Mouse (Mus musculus) midbrain, embryonic 14.5 days (tissue): ENCODE results near the gene Acox3. TPM values are rescaled to one million over a fixed set of nuclear protein-coding genes. Genes with fewer than 3 reads are reported as not detected.
A peak's percentile ranks its signal among the peaks of the same experiment; 100 is the strongest.

Experiments
- ATAC-seq: fragments of 200-750 bp; cut with Nextera tagmentation; 2 replicates; pipeline ENCODE4 v1.8.0; 2017; ENCODE audit warnings: moderate number of reproducible peaks, moderate library complexity; ENCODE audit not compliant: low FRiP score, low TSS enrichment
- DNase-seq: peaks from one replicate; pipeline ENCODE4 v3.0.0-alpha.2; 2015
- H3K27ac ChIP-seq: fragments of 300-500 bp; sonication (generic); replicated peaks from 2 replicates; pipeline ENCODE4 v1.5.1; 2014; ENCODE audit warnings: mild to moderate bottlenecking, low read depth, low read length, moderate library complexity
- H3K27me3 ChIP-seq: fragments of 300-500 bp; sonication (generic); 2 replicates; pipeline ENCODE4 v1.6.1; 2014; ENCODE audit warnings: low read length, control low read depth, mixed read lengths; ENCODE audit not compliant: control insufficient read depth, insufficient read depth
- H3K36me3 ChIP-seq: fragments of 300-500 bp; sonication (generic); 2 replicates; pipeline ENCODE4 v1.6.1; 2014; ENCODE audit warnings: low read length, control low read depth; ENCODE audit not compliant: control insufficient read depth, insufficient read depth
- H3K4me1 ChIP-seq: fragments of 300-500 bp; sonication (generic); 2 replicates; pipeline ENCODE4 v1.6.1; 2014; ENCODE audit warnings: mild to moderate bottlenecking, antibody characterized with exemption, low read length, control low read depth; ENCODE audit not compliant: control insufficient read depth, insufficient read depth
- H3K4me2 ChIP-seq: fragments of 300-500 bp; sonication (generic); 2 replicates; pipeline ENCODE4 v1.6.1; 2014; ENCODE audit warnings: mild to moderate bottlenecking, low read length, moderate library complexity
- H3K4me3 ChIP-seq: fragments of 300-500 bp; sonication (generic); replicated peaks from 2 replicates; pipeline ENCODE4 v1.5.1; 2014; ENCODE audit warnings: low read depth, low read length
- H3K9ac ChIP-seq: fragments of 300-500 bp; sonication (generic); replicated peaks from 2 replicates; pipeline ENCODE4 v1.6.1; 2014; ENCODE audit warnings: mild to moderate bottlenecking, low read length, moderate library complexity
- H3K9me3 ChIP-seq: fragments of 300-500 bp; sonication (generic); 2 replicates; pipeline ENCODE4 v1.6.1; 2016; ENCODE audit warnings: low read length, control low read depth, mixed read lengths; ENCODE audit not compliant: control insufficient read depth
- WGBS: fragments of 180-500 bp; shearing (Covaris S2); extraction: QIAGEN DNeasy Blood & Tissue Kit; methylation state at CpG from one replicate; pipeline ENCODE4 v1.1.7; 2014; 5-methylcytosine and 5-hydroxymethylcytosine counted together
- polyA plus RNA-seq: library from polyadenylated mRNA; unstranded; fragments of >200 nt; fragmentation: Nextera tagmentation; extraction: Ambion mirVana; gene quantifications from 2 replicates; pipeline ENCODE4 v1.2.1, GENCODE M21; 2014

The Acox3 gene
- polyA plus RNA-seq, 1 experiment from 2014 or later, result 19.0 TPM

GRCm38 (mm10) chr5:35566632-35567031, 16.2 kb upstream of the Acox3 start:
- 88% methylated on average over 4 of the region's 4 CpGs for WGBS
- Histone ChIP-seq H3K27ac (no peak overlapping the region), H3K36me3 (peaks cover 93% of the 10 kb centered on the region), H3K4me1 (no peaks in the 10 kb centered on the region), H3K4me2 (no peak overlapping the region), H3K27me3 (no peaks in the 10 kb centered on the region), H3K4me3 (no peak overlapping the region), H3K9me3 (no peaks in the 10 kb centered on the region), H3K9ac (no peak overlapping the region)
- no peak for DNase-seq
- ATAC-seq, result no peak

- ATAC-seq (no peak), DNase-seq (no peak)
- no peak overlapping the region for H3K9ac ChIP-seq
- H3K4me3 ChIP-seq, result no peak overlapping the region
- peaks cover 60% of the 10 kb centered on the region for H3K36me3 ChIP-seq
- H3K27me3 ChIP-seq, result no peaks in the 10 kb centered on the region
- H3K27ac ChIP-seq, result no peak overlapping the region
- H3K4me2 ChIP-seq, result no peak overlapping the region
- no peaks in the 10 kb centered on the region for H3K9me3 ChIP-seq
- H3K4me1 ChIP-seq, result peaks cover 10% of the 10 kb centered on the region
- WGBS, result 94% methylated on average over 6 of the region's 6 CpGs
These were observed 11.3 kb upstream of the Acox3 start for GRCm38 (mm10) chr5:35571546-35571945.

DNA sequence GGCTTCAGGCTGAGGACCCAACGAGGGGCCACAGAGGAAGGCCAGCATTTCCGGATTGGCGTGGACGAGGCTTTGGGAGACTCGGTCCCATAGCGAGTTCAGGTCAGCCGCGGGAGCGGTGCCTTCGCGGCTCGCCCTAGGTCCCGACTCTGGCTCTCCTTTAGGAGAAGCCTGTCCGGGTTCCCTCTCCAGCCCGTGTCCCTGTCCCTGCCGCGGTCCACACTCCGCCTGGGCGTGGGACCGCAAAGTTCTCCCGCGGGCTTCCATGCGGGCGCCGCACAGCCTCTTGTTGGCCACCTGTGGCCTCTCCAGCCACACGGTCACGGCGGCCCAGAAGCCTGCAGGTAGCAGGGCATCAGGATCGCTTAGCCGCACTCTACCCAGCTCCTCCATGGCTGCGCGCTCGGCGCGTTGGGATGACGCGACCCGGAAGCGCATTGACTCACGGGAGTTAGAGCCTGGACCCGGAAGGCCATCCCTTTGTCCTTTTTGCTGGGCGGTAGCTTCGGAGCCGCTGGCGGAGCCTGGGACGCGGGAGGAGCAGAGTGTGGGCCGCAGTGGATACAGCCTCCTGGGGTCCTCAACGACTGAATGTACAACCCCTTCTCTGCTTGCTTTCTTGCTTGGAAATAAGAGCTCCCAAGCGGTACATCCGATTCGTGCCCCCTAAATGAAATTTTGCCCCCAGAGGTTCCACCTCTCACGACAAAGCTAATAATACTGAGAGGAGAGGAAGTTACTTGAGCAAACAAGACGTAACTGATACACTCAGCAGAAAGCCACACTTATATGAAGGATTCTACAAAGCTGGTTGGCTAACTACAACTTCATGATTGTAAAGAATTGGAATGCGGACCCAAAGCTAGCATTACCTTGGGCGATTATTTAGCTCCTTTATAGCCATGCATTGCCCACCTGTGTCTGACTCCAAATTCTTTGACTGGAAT, 7.9 kb upstream of the Acox3 start, which contains the start of gene Trmt44:
TSS of gene Trmt44 (minus strand) at position 418 of the 947 bp plus-strand sequence.
- Histone ChIP-seq H3K27ac (peak within 1 kb of the TSS; percentile 89), H3K27me3 (no peaks in the 10 kb centered on the region), H3K4me1 (peaks cover 10% of the 10 kb centered on the region), H3K9me3 (no peaks in the 10 kb centered on the region), H3K36me3 (peaks cover 31% of the 10 kb centered on the region), H3K4me2 (peak within 1 kb of the TSS; percentile 95), H3K4me3 (peak within 1 kb of the TSS; percentile 95), H3K9ac (peak within 1 kb of the TSS; percentile 82)
- peak; percentile 93 for ATAC-seq
- peak; percentile 97 for DNase-seq
- whole genome bisulfite sequencing, result 3% methylated on average over 56 of the region's 56 CpGs

GRCm38 (mm10) chr5:35576409-35577020, 6.3 kb upstream of the Acox3 start:
- Histone ChIP-seq H3K4me3 (no peak overlapping the region), H3K27ac (no peak overlapping the region), H3K36me3 (peaks cover 17% of the 10 kb centered on the region), H3K9ac (no peak overlapping the region), H3K4me2 (no peak overlapping the region), H3K4me1 (peaks cover 10% of the 10 kb centered on the region), H3K9me3 (no peaks in the 10 kb centered on the region), H3K27me3 (no peaks in the 10 kb centered on the region)
- no peak for ATAC-seq
- WGBS, result 89% methylated on average over 10 of the region's 10 CpGs
- no peak for DNase-seq

GRCm38 (mm10) chr5:35578411-35578810, 4.4 kb upstream of the Acox3 start:
- ATAC-seq (no peak), DNase-seq (no peak)
- Histone ChIP-seq H3K9ac (no peak overlapping the region), H3K4me2 (no peak overlapping the region), H3K27me3 (no peaks in the 10 kb centered on the region), H3K9me3 (no peaks in the 10 kb centered on the region), H3K4me3 (no peak overlapping the region), H3K27ac (no peak overlapping the region), H3K4me1 (peaks cover 18% of the 10 kb centered on the region), H3K36me3 (no peaks in the 10 kb centered on the region)
- WGBS, result 78% methylated on average over 2 of the region's 2 CpGs

- Histone ChIP-seq H3K4me2 (no peak overlapping the region), H3K36me3 (no peaks in the 10 kb centered on the region)
- ATAC-seq, result no peak
These were observed 3.5 kb upstream of the Acox3 start for GRCm38 (mm10) chr5:35579247-35579893.

DNA sequence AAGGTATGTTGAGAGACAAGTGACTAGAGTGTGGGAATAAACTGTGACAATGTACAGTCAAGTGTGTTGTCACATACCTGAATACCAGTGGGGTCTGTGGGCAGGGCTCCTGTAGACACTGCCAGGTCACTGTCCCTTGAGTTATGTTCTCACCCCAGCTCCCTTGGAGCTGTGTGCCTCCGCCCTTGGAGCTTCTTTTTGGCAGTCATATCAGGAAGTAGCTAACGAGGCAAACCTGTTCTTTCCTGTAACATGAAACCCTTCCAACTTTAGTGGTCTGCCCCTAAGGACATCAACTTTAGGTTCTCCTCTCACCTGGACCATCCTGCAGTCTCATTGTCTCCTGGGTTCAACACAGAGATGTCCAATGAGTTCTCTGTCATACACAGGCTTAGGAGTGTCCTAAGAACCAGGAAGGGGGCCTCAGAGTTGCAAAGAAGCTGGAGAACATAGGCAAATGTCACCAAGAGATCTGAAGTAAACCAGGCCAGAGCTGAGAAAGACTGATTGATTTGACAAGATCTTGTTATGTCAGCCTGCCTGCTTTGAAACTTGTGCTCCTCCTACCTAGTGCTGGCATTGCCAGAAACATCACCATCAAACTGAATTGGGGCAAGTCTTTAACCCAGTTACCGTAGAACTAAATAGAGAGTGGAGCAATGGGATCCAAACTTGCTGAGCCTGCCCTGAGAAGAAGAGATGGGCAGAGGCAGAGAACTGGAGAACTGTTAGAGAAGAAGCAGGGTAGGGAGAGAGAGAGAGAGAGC, 2.5 kb upstream of the Acox3 start:
- Histone ChIP-seq H3K27ac (no peak overlapping the region), H3K4me1 (peaks cover 22% of the 10 kb centered on the region), H3K36me3 (peaks cover 3% of the 10 kb centered on the region; the same call in 1 of the 2 replicates), H3K9ac (no peak overlapping the region), H3K4me3 (no peak overlapping the region), H3K4me2 (no peak overlapping the region), H3K27me3 (no peaks in the 10 kb centered on the region), H3K9me3 (no peaks in the 10 kb centered on the region)
- DNase-seq (no peak), ATAC-seq (no peak)
- WGBS, result 61% methylated on average over 3 of the region's 3 CpGs

More at GRCm38 (mm10) chr5:35579247-35579893, 3.5 kb upstream of the Acox3 start:
- Histone ChIP-seq H3K4me1 (peaks cover 20% of the 10 kb centered on the region), H3K9ac (no peak overlapping the region), H3K4me3 (no peak overlapping the region), H3K27ac (no peak overlapping the region), H3K27me3 (no peaks in the 10 kb centered on the region), H3K9me3 (no peaks in the 10 kb centered on the region)
- no peak for DNase-seq
- 59% methylated on average over 5 of the region's 5 CpGs for WGBS

GRCm38 (mm10) chr5:35583221-35583783, 462 bp downstream of the Acox3 start:
- Histone ChIP-seq H3K9me3 (no peaks in the 10 kb centered on the region), H3K36me3 (peaks cover 8% of the 10 kb centered on the region), H3K4me2 (peak overlapping the region; percentile 85), H3K27ac (peak overlapping the region; percentile 38; the same call in 1 of the 2 replicates), H3K4me3 (peak overlapping the region; percentile 61), H3K4me1 (peaks cover 21% of the 10 kb centered on the region), H3K9ac (peak overlapping the region; percentile 56), H3K27me3 (no peaks in the 10 kb centered on the region)
- ATAC-seq, result no peak
- whole genome bisulfite sequencing, result 5% methylated on average over 17 of the region's 17 CpGs
- DNase-seq, result no peak
